Mouse (Mus musculus) kidney, embryonic 14.5 days (tissue): ENCODE results near the gene Abcg4. TPM values are rescaled to one million over a fixed set of nuclear protein-coding genes. Genes with fewer than 3 reads are reported as not detected.
A peak's percentile ranks its signal among the peaks of the same experiment; 100 is the strongest.
"Not testable (repeated sequence)": the region's sequence is repeated elsewhere in the genome, so short reads cannot be mapped to it uniquely, and the experiment has no call there.

Source experiments
- ATAC-seq: fragments of 200-750 bp; cut with Nextera tagmentation; 2 replicates; pipeline ENCODE4 v1.8.0; 2017; ENCODE audit warnings: moderate number of reproducible peaks, mild to moderate bottlenecking, moderate TSS enrichment, moderate library complexity; ENCODE audit not compliant: low FRiP score, low TSS enrichment
- H3K27ac ChIP-seq: fragments of 300-500 bp; sonication (generic); 2 replicates; pipeline ENCODE4 v1.5.1; 2014; ENCODE audit warnings: low read depth, mild to moderate bottlenecking, low read length, moderate library complexity, mixed read lengths
- H3K27me3 ChIP-seq: fragments of 300-500 bp; sonication (generic); 2 replicates; pipeline ENCODE4 v1.6.1; 2014; ENCODE audit warnings: mild to moderate bottlenecking, low read length; ENCODE audit not compliant: control insufficient read depth, insufficient read depth
- H3K36me3 ChIP-seq: fragments of 300-500 bp; sonication (generic); 2 replicates; pipeline ENCODE4 v1.6.1; 2014; ENCODE audit warnings: low read length, mixed read lengths; ENCODE audit not compliant: control insufficient read depth, insufficient read depth
- H3K4me1 ChIP-seq: fragments of 300-500 bp; sonication (generic); 2 replicates; pipeline ENCODE4 v1.6.1; 2014; ENCODE audit warnings: low read length, mixed read lengths; ENCODE audit not compliant: control insufficient read depth, insufficient read depth
- H3K4me2 ChIP-seq: fragments of 300-500 bp; sonication (generic); replicated peaks from 2 replicates; pipeline ENCODE4 v1.6.1; 2014; ENCODE audit warnings: low read depth, mild to moderate bottlenecking, low read length
- H3K4me3 ChIP-seq: fragments of 300-500 bp; sonication (generic); 2 replicates; pipeline ENCODE4 v1.5.1; 2014; ENCODE audit warnings: mild to moderate bottlenecking, low read length
- H3K9ac ChIP-seq: fragments of 300-500 bp; sonication (generic); 2 replicates; pipeline ENCODE4 v1.6.1; 2014; ENCODE audit warnings: low read depth, mild to moderate bottlenecking, low read length, moderate library complexity
- H3K9me3 ChIP-seq: fragments of 300-500 bp; sonication (generic); 2 replicates; pipeline ENCODE4 v1.6.1; 2016; ENCODE audit warnings: low read length; ENCODE audit not compliant: control insufficient read depth
- WGBS: fragments of 180-500 bp; shearing (Covaris S2); extraction: QIAGEN DNeasy Blood & Tissue Kit; methylation state at CpG from one replicate; pipeline ENCODE4 v1.1.7; 2014; 5-methylcytosine and 5-hydroxymethylcytosine counted together
- polyA plus RNA-seq: library from polyadenylated mRNA; unstranded; fragments of >200 nt; fragmentation: Nextera tagmentation; extraction: Ambion mirVana; gene quantifications from 2 replicates; pipeline ENCODE4 v1.2.1, GENCODE M21; 2014

Gene Abcg4
- polyA plus RNA-seq, result 1.5 and 2.7 TPM in 2 replicates

GRCm38 (mm10) chr9:44288076-44288958 lies at the start of gene Abcg4:
Abcg4 (minus strand) TSS chr9:44288615.
- Histone ChIP-seq H3K4me2 (peak within 1 kb of the TSS; percentile 96), H3K36me3 (peaks cover 15% of the 10 kb centered on the region), H3K4me1 (peaks cover 10% of the 10 kb centered on the region), H3K27ac (no peak within 1 kb of the TSS), H3K4me3 (peak within 1 kb of the TSS; percentile 64), H3K9me3 (no peaks in the 10 kb centered on the region), H3K27me3 (peaks cover 21% of the 10 kb centered on the region), H3K9ac (peak within 1 kb of the TSS; percentile 66)
- 1% methylated on average over 38 of the region's 38 CpGs for WGBS
- peak; percentile 67 for ATAC-seq

DNA sequence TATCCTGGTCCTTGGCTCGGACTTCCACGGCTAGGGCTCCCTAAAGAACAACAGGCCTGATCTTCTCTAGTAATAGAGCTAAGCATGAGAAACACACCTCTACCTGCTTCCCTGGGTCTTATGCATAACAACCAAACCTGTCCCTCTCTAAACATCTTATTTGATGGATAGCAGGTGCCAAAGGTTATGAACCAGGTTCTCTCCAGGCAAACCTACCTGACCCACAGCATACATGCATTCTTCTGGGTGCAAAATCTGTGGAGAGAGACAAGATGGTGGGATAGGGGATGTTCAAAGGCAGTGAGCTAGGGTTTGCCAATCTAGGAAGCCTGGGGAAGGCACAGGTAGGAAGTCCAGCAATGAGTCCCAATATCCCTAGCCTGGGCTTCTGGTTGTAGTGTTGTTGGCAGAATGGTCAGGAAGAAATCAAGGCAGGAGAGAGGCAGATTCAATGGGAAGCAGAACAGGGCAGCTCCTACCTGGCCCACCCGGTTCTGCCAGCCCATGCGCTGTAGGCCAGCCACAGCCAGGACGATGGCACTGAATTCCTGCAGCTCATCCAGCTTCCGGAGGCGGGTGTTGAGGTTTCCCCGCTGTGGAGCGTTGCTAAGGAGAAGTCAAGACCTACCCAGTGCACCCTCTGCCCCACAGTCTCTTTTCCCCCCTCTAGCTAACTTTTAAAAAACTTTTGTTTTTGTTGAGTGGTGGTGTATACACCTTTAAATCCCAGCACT lies 49.2 kb upstream of the Abcg4 start:
- H3K9ac ChIP-seq, result peak overlapping the region; percentile 37; the same call in 1 of the 2 replicates
- no peak overlapping the region for H3K27ac ChIP-seq
- 67% methylated on average over 9 of the region's 9 CpGs for WGBS
- peaks cover 51% of the 10 kb centered on the region for H3K36me3 ChIP-seq
- no peaks in the 10 kb centered on the region for H3K27me3 ChIP-seq
- H3K4me3 ChIP-seq, result peak overlapping the region; percentile 66
- H3K4me1 ChIP-seq, result peaks cover 20% of the 10 kb centered on the region
- peak overlapping the region; percentile 38 for H3K4me2 ChIP-seq
- ATAC-seq, result no peak
- no peaks in the 10 kb centered on the region for H3K9me3 ChIP-seq

- ATAC-seq, result no peak
Measured at GRCm38 (mm10) chr9:44336964-44337363, 48.5 kb upstream of the Abcg4 start.

DNA sequence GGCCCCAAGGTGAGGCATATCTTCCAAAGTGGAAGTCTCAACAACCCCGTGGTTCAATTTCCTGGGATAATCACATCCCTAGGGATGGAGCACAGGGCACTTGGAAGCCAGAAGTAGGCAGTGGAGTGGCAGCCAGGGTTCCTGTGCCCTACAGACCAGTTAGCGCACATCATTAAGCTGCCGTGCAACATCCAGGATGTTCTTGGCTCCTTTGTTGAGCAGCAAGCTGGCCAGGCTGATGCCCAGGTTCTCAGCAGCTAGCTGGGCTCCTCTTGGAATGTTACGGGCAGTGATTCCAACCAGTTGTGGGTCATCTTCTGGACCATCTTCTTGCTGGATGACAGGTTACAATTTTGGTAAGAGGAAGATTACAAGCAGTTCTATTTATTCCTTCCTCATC lies 48.1 kb upstream of the Abcg4 start:
- not testable (repeated sequence) for H3K9me3 ChIP-seq, ATAC-seq, H3K27me3 ChIP-seq
- peak overlapping the region; percentile 66 for H3K4me3 ChIP-seq
- H3K4me2 ChIP-seq, result peak overlapping the region; percentile 38
- 25% methylated on average over 4 of the region's 4 CpGs for WGBS
- peaks cover 60% of the 10 kb centered on the region for H3K36me3 ChIP-seq
- peak overlapping the region; percentile 90 for H3K9ac ChIP-seq
- H3K4me1 ChIP-seq, result peaks cover 14% of the 10 kb centered on the region
- peak overlapping the region; percentile 24; the same call in 1 of the 2 replicates for H3K27ac ChIP-seq

More at GRCm38 (mm10) chr9:44336964-44337363, 48.5 kb upstream of the Abcg4 start:
- peaks cover 56% of the 10 kb centered on the region for H3K36me3 ChIP-seq
- peak overlapping the region; percentile 24; the same call in 1 of the 2 replicates for H3K27ac ChIP-seq
- no peaks in the 10 kb centered on the region for H3K9me3 ChIP-seq
- H3K4me2 ChIP-seq, result peak overlapping the region; percentile 38
- peak overlapping the region; percentile 90 for H3K9ac ChIP-seq
- 72% methylated on average over 3 of the region's 3 CpGs for WGBS
- no peaks in the 10 kb centered on the region for H3K27me3 ChIP-seq
- peak overlapping the region; percentile 66 for H3K4me3 ChIP-seq
- H3K4me1 ChIP-seq, result peaks cover 14% of the 10 kb centered on the region

GRCm38 (mm10) chr9:44336093-44336406 lies 47.6 kb upstream of the Abcg4 start:
- peaks cover 64% of the 10 kb centered on the region for H3K36me3 ChIP-seq
- H3K9me3 ChIP-seq, result no peaks in the 10 kb centered on the region
- peaks cover 14% of the 10 kb centered on the region for H3K4me1 ChIP-seq
- H3K4me2 ChIP-seq, result peak overlapping the region; percentile 38
- no peak for ATAC-seq
- no peak overlapping the region for H3K27ac ChIP-seq
- no peaks in the 10 kb centered on the region for H3K27me3 ChIP-seq
- H3K4me3 ChIP-seq, result peak overlapping the region; percentile 66
- WGBS, result 3% methylated on average over 5 of the region's 5 CpGs
- H3K9ac ChIP-seq, result peak overlapping the region; percentile 90

DNA sequence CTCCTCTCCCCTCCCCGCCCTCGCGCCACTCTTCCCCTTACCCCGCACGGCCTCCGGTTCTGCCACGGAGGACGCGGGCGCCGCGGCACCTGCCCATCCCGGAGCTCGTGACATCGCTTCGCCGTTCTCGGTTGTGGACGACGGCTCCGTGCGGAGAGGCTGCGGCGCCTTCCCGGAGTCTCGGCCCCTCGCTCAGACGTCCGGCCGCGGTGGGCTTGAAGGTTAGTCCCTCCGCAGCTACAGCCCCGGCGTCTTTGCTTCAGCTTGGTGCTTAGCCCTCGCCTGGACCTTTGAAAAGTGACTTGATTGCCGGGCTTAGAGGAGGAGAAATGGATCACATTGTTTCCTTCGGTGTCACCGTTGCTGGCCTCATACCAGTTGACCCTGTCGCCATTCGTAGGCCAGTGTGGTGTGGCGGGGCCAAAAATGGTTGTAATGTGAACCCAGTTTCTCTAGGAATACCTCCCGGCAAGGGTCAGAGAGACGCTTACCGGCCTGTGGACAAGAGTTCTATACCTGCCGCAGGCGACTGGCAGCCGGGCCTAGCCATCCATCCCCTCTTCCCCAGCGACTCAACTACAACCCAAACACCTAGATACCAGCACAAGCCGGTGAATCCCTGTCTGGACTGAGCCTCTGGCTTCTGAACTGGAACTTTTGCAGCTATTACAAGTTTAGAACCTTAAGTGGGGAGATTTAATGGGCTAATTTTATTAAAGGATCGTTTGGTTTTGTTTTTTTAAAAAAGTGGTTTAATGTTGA lies 47.1 kb upstream of the Abcg4 start:
- Histone ChIP-seq H3K4me2 (peak overlapping the region; percentile 38), H3K9ac (peak overlapping the region; percentile 90), H3K27me3 (no peaks in the 10 kb centered on the region), H3K9me3 (no peaks in the 10 kb centered on the region), H3K4me1 (peaks cover 14% of the 10 kb centered on the region), H3K4me3 (peak overlapping the region; percentile 66), H3K36me3 (peaks cover 64% of the 10 kb centered on the region), H3K27ac (peak overlapping the region; percentile 88)
- peak; percentile 8 for ATAC-seq
- 0% methylated on average over 48 of the region's 50 CpGs for WGBS

DNA sequence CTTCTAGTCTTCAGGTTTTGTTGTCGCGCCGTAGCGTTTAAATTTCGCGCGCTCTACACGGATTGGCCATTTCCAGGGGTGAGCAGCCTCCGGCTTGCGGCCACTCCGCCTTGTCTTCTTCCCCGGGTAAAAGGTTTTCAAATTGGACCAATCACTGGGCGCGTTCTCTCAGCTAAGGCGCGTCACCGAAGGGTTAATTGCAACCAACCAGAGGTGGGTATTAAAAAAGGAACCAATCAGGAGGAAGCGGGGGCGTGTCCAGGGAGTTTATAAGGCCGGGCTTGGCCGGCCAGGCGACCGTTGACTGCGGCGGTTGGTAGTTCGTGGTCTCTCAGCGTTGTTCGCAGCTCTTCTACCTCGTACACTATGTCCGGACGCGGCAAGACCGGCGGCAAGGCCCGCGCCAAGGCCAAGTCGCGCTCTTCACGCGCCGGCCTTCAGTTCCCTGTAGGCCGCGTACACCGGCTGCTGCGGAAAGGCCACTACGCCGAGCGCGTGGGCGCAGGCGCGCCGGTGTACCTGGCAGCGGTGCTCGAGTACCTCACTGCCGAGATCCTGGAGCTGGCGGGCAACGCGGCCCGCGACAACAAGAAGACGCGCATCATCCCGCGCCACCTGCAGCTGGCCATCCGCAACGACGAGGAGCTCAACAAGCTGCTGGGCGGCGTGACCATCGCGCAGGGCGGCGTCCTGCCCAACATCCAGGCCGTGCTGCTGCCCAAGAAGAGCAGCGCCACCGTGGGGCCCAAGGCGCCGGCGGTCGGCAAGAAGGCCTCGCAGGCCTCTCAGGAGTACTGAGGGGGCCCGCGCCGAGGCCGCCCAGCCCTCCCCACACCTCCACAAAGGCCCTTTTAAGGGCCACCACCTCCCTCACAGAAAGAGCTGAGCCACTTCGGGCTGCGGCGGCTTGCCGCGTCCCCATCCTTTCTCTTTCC lies 46.2 kb upstream of the Abcg4 start, which contains the start of gene H2afx:
Gene H2afx, plus strand, starts transcription at position 299 of the 935 bp plus-strand sequence.
- H3K9ac ChIP-seq, result peak within 1 kb of the TSS; percentile 90
- H3K4me1 ChIP-seq, result peaks cover 14% of the 10 kb centered on the region
- no peaks in the 10 kb centered on the region for H3K27me3 ChIP-seq
- peak within 1 kb of the TSS; percentile 88 for H3K27ac ChIP-seq
- WGBS, result under 1% methylated on average over 86 of the region's 91 CpGs
- H3K36me3 ChIP-seq, result peaks cover 66% of the 10 kb centered on the region
- ATAC-seq, result peak; percentile 95
- H3K4me2 ChIP-seq, result peak within 1 kb of the TSS; percentile 38
- peak within 1 kb of the TSS; percentile 66 for H3K4me3 ChIP-seq
- H3K9me3 ChIP-seq, result no peaks in the 10 kb centered on the region
